Mouse (Mus musculus) brain, embryonic 14.5 days (tissue): ENCODE results near the gene Wasf2.

Experiments
- CTCF ChIP-seq: fragments of 200-500 bp; IDR thresholded peaks from 2 replicates; pipeline ENCODE4 v1.5.1; 2012; ENCODE audit warnings: inconsistent platforms, mild to moderate bottlenecking, moderate library complexity, borderline replicate concordance; ENCODE audit not compliant: insufficient read depth, insufficient read length; ENCODE audit errors: extremely low read depth
- POLR2A ChIP-seq: fragments of 200-500 bp; IDR thresholded peaks from 2 replicates; pipeline ENCODE4 v1.6.1; 2012; ENCODE audit warnings: mild to moderate bottlenecking, inconsistent platforms, borderline replicate concordance; ENCODE audit not compliant: poor library complexity, insufficient read depth, insufficient read length, severe bottlenecking; ENCODE audit errors: extremely low read depth

DNA sequence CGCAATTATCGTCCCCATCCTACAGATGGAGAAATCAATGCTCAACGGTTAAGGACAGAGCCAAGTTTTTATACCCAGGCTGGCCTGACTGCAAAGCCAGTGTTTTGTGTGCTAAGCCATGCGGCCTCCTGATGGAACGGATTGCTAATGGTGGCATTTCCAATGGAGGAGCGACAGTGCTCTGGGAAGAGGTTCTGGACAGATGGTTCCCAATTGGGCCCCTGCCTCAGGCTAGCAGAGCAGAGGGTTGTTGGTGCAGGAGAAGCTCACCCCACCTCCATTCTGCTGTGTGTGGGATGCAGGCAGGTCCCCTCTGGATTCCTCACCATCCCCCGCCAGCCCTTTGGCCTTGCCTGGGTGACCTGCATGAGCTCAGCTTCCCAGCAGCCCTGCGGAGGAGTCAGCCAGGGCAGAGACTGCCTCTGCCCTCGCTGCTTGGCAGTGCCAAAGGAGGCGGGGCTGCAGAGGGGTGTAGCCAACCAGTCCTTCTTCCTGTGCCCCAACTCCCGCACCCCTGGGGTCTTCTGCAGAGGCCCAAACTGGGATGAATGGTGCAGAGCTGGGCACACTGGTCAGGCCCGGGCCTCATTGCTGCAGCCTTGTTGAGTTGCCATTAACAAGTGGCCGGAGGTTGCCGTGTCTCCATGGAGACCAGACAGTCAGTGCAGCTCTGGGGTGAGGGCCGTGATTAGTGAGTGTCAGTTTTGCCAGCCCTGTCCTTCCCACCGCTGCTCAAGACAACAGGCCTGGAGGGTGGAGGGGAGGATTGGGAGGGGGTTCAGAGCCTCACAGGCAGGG, 35.2 kb upstream of the Wasf2 start:
- TF ChIP-seq CTCF (no peak), POLR2A (no peak)
